Mouse (Mus musculus) spleen, adult 2 months (tissue): ENCODE data around the gene Gm44511.

ENCODE experiments used
- CTCF ChIP-seq: fragments of 200-500 bp; IDR thresholded peaks from 2 replicates; pipeline ENCODE4 v1.5.1; 2011; ENCODE audit warnings: mild to moderate bottlenecking, inconsistent platforms; ENCODE audit not compliant: insufficient read depth, insufficient read length, insufficient replicate concordance; ENCODE audit errors: extremely low read depth
- POLR2A ChIP-seq: fragments of 200-500 bp; IDR thresholded peaks from 2 replicates; pipeline ENCODE4 v1.6.1; 2011; ENCODE audit warnings: low read depth, low read length, inconsistent platforms

DNA sequence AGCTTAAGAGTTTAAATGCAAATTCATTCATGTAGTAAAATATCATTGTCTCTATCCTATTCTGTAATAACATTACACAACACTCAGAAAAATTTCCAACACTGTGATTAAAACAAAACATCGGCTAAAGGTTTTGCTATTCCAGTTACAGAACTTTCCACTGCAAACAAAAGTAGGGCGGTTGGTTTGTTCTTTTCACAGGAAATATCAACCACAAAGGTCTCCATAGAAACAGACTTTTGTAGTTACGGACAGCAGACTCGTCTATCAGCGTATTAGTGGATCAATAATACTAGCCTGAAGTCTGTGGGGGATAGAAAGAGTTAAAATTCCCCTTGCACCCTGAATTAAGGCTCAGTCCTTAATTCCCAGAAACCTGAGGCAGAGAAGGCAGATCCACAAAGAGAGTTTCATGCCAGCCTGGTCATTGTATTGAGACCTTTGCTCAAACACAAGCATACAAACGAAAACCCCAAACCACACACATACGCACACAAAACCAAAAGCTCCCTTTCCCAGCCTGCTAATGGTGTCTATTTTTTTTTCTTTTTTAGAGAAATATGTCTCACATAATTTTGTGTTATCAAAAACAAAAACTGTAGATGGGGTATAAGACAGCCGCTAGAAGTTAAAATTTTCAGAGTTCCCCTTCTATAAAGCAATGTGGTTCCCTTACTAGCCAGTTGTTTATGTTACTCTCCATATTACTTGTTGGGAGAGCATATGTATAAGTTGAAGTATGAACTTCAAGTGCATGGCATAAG, 10.3 kb upstream of the Gm44511 start:
- TF ChIP-seq CTCF, result no peak
- no peak for TF ChIP-seq POLR2A
